Mouse (Mus musculus) CD4-positive, CD25-positive, alpha-beta regulatory T cell, adult 9 weeks (primary cell): ENCODE data around the gene Vps26c. TPM values are rescaled to one million over a fixed set of nuclear protein-coding genes. Genes with fewer than 3 reads are reported as not detected.

Experiments
- polyA plus RNA-seq: library from polyadenylated mRNA; unstranded; fragments of 100-300 nt; shearing (Covaris generic); gene quantifications from one replicate; pipeline ENCODE4 v1.2.1, GENCODE M21; 2017

Vps26c gene
- polyA plus RNA-seq: 98.5 TPM

GRCm38 (mm10) chr16:94526344-94527151 is at the start of gene Vps26c:
Gene Vps26c (minus strand): TSS chr16:94526830.

DNA sequence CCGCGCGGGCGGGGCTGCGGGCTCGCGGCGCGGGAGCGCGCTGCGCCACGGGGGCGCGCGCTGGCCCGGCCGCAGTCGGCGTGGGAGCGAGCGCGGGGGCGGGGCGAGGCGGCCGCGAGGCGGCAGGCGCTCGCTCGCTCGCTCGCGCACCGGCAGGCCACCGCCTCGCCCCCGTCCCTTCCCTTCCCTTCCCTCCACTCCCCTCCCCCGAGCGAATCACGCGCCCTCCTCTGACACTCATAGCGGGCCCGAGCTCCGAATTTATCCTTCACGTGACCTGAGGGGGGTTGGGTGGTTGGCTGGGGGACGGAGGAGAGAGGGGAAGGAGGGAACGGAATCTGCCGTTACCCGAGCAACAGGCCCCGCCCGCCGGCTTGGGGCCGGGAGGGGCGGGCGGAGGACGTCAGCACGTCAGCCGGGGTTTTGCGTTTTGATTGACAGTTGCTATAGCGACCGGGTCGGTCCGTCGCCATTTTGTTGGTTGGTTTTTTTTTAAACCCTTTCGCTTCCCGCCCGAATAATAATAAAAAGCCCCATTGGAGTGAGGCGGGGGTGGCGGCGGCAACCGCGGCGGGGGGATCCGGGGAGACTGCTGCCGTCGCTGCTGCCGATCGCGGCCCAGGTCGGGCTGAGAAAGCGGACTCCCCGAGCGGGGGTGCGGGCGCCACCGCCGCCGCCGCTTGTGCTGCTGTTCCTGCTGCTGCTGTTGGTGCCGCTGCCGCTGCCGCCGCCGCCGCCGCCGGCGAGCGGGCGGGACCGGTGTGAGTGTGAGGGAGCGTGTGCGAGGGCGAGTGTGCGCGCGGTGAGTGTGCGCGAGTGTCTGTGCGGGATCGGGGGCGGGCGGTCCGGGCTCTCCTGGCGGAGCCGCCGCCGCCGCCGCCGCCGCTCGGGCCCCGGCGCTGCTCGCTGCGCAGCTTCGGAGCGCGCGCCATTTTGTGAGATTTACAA is 42.9 kb upstream of the Vps26c start, which contains the start of gene Dyrk1a:
TSS of gene Dyrk1a (plus strand) at position 782 of the 948 bp plus-strand sequence.

Other genes with a start within 250 kb of the Vps26c start
- gene Hlcs, start 213.3 kb downstream of the Vps26c start, polyA plus RNA-seq: 7.6 TPM
- gene Ripply3, start 198.4 kb downstream of the Vps26c start, polyA plus RNA-seq: 0.83 TPM
- 66.3 TPM for gene Ttc3, start 156.2 kb downstream of the Vps26c start, polyA plus RNA-seq
- 87.3 TPM for gene Pigp, start 155.0 kb downstream of the Vps26c start, polyA plus RNA-seq
- gene Dyrk1a, start 43.2 kb upstream of the Vps26c start, polyA plus RNA-seq: 8.7 TPM